Mouse (Mus musculus): ENCODE measurements around the gene Prpf3. TPM values are rescaled to one million over a fixed set of nuclear protein-coding genes. Genes with fewer than 3 reads are reported as not detected.

The Prpf3 gene
- polyA plus RNA-seq, 1 experiment from 2014 or later: 33.0 TPM

DNA sequence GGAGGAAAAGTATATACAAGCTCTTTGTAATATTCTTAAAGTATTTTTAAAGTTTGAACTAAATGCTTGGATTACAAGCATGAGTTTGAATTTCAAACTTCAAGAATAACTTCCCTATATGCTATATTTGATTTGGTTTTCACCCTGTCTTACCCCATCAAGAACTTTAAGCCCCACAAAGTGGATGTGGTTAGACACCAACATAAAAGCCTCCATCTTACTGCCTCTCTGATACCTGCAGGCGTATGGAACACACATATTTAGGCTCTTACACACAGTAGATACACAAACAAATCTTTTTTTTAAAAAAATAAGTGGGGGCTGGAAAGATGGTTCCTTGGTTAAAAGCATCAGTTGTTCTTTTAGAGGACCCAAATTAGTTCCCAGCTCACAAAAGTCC, 61.4 kb downstream of the Prpf3 start:
- no peak overlapping the region for H3K9ac ChIP-seq (ENCODE audit: low read depth, low read length)
- 77% methylated on average over 1 of the region's 1 CpGs for WGBS

DNA sequence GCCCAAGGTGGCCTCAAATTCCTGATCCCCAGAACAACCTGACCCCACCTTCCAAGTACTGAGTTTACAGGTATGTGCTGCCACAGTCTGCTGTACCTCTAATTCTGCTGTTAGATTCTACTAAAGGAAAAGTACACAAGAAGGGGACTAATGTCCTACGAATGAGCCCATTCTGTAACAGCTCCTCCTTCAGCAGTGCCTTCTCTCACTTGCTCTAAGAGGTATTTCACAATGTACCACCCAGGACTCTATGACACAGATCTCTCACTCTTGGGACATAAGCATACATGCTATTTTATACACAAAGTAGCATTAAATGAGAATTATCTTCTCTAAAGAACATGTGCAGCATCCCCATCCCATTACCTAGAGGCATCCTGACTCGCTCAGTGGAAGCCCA, 62.0 kb downstream of the Prpf3 start:
- no peak overlapping the region for H3K9ac ChIP-seq (ENCODE audit: low read depth, low read length)
- H3K4me3 ChIP-seq (ENCODE audit: low read depth, low read length): no peak overlapping the region
- 73% methylated on average over 2 of the region's 2 CpGs for WGBS
- H3K4me2 ChIP-seq (ENCODE audit: low read length): no peak overlapping the region
- H3K27ac ChIP-seq (ENCODE audit: low read length): no peak overlapping the region
- H3K4me1 ChIP-seq (ENCODE audit: control insufficient read depth, insufficient read depth, low read length): no peaks in the 10 kb centered on the region
- H3K9me3 ChIP-seq (replicated peaks; ENCODE audit: control insufficient read depth, low read length, poor library complexity, severe bottlenecking): no peaks in the 10 kb centered on the region
- no peaks in the 10 kb centered on the region for H3K27me3 ChIP-seq (ENCODE audit: control insufficient read depth, insufficient read depth, low read depth, low read length)
- H3K36me3 ChIP-seq (ENCODE audit: control insufficient read depth, insufficient read depth, low read length): no peaks in the 10 kb centered on the region
- ATAC-seq: no peak

More for the DNA sequence above, 61.4 kb downstream of the Prpf3 start:
- ATAC-seq: no peak
- Histone ChIP-seq H3K4me3 (ENCODE audit: low read depth, low read length) (no peak overlapping the region), H3K27me3 (ENCODE audit: control insufficient read depth, insufficient read depth, low read depth, low read length) (no peaks in the 10 kb centered on the region), H3K4me1 (ENCODE audit: control insufficient read depth, insufficient read depth, low read length) (no peaks in the 10 kb centered on the region), H3K36me3 (ENCODE audit: control insufficient read depth, insufficient read depth, low read length) (no peaks in the 10 kb centered on the region), H3K9me3 (replicated peaks; ENCODE audit: control insufficient read depth, low read length, poor library complexity, severe bottlenecking) (no peaks in the 10 kb centered on the region), H3K4me2 (ENCODE audit: low read length) (no peak overlapping the region), H3K27ac (ENCODE audit: low read length) (no peak overlapping the region)

DNA sequence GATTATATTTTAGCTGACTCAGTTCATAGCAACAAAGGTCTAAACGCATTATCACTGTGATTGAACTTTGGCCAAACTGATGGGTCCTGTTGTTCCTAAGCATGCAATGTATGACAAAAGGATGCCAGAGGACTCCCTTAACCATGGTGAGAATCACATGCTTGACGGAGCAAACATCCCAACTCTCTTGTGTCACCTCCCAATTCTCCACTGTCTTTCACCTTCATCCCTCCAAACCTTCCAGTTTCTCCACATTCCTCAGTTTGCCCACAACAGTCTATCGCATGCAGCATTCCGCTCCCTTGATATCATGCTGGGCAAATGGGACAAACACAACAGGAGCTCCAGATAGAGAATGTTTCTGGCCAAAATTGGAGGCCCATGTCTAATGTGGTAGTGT, 70.2 kb downstream of the Prpf3 start:
- Histone ChIP-seq H3K4me1 (ENCODE audit: control insufficient read depth, insufficient read depth, low read length) (no peaks in the 10 kb centered on the region), H3K36me3 (ENCODE audit: control insufficient read depth, insufficient read depth, low read length) (peaks cover 21% of the 10 kb centered on the region), H3K4me3 (ENCODE audit: low read depth, low read length) (no peak overlapping the region), H3K9me3 (replicated peaks; ENCODE audit: control insufficient read depth, low read length, poor library complexity, severe bottlenecking) (no peaks in the 10 kb centered on the region), H3K27me3 (ENCODE audit: control insufficient read depth, insufficient read depth, low read depth, low read length) (no peaks in the 10 kb centered on the region), H3K9ac (ENCODE audit: low read depth, low read length) (no peak overlapping the region), H3K4me2 (ENCODE audit: low read length) (no peak overlapping the region), H3K27ac (ENCODE audit: low read length) (no peak overlapping the region)
- ATAC-seq: no peak
- WGBS: 88% methylated on average over 4 of the region's 4 CpGs

Other genes starting within 250 kb of the Prpf3 start
- gene Ensa, start 230.9 kb downstream of the Prpf3 start, polyA plus RNA-seq (2015; fragmentation: Nextera tagmentation; extraction: Ambion mirVana): 128 and 131 TPM in 2 replicates
- 37.9 and 43.1 TPM in 2 replicates for gene Mcl1, start 197.1 kb downstream of the Prpf3 start, polyA plus RNA-seq (2015; fragmentation: Nextera tagmentation; extraction: Ambion mirVana)
- 0.80 and 1.0 TPM in 2 replicates for gene Adamtsl4, start 168.0 kb downstream of the Prpf3 start, polyA plus RNA-seq (2015; fragmentation: Nextera tagmentation; extraction: Ambion mirVana)
- 10.0 and 11.5 TPM in 2 replicates for gene Ecm1, start 116.3 kb downstream of the Prpf3 start, polyA plus RNA-seq (2015; fragmentation: Nextera tagmentation; extraction: Ambion mirVana)
- 46.2 and 54.1 TPM in 2 replicates for gene Tars2, start 95.7 kb downstream of the Prpf3 start, polyA plus RNA-seq (2015; fragmentation: Nextera tagmentation; extraction: Ambion mirVana)
- gene Rprd2, start 37.0 kb downstream of the Prpf3 start, polyA plus RNA-seq (2015; fragmentation: Nextera tagmentation; extraction: Ambion mirVana): 21.0 and 24.6 TPM in 2 replicates
- 247 and 260 TPM in 2 replicates for gene Mrps21, start 15.6 kb upstream of the Prpf3 start, polyA plus RNA-seq (2015; fragmentation: Nextera tagmentation; extraction: Ambion mirVana)
- gene Ciart, start 26.4 kb upstream of the Prpf3 start, polyA plus RNA-seq (2015; fragmentation: Nextera tagmentation; extraction: Ambion mirVana): 4.8 and 5.2 TPM in 2 replicates
- 18.2 and 18.5 TPM in 2 replicates for gene BC028528, start 36.1 kb upstream of the Prpf3 start, polyA plus RNA-seq (2015; fragmentation: Nextera tagmentation; extraction: Ambion mirVana)
- gene Aph1a, start 38.1 kb upstream of the Prpf3 start, polyA plus RNA-seq (2015; fragmentation: Nextera tagmentation; extraction: Ambion mirVana): 27.1 and 35.1 TPM in 2 replicates
- 7.6 and 9.2 TPM in 2 replicates for gene Car14, start 48.8 kb upstream of the Prpf3 start, polyA plus RNA-seq (2015; fragmentation: Nextera tagmentation; extraction: Ambion mirVana)
- 110 and 131 TPM in 2 replicates for gene Anp32e, start 73.4 kb upstream of the Prpf3 start, polyA plus RNA-seq (2015; fragmentation: Nextera tagmentation; extraction: Ambion mirVana)
- 46.1 and 54.6 TPM in 2 replicates for gene Plekho1, start 140.1 kb upstream of the Prpf3 start, polyA plus RNA-seq (2015; fragmentation: Nextera tagmentation; extraction: Ambion mirVana)
- 62.0 and 64.7 TPM in 2 replicates for gene Vps45, start 202.6 kb upstream of the Prpf3 start, polyA plus RNA-seq (2015; fragmentation: Nextera tagmentation; extraction: Ambion mirVana)
- gene Otud7b, start 248.6 kb upstream of the Prpf3 start, polyA plus RNA-seq (2015; fragmentation: Nextera tagmentation; extraction: Ambion mirVana): 7.0 and 8.4 TPM in 2 replicates